Mouse (Mus musculus) heart, adult 2 months (tissue): ENCODE results near the gene Ryr1. TPM values are rescaled to one million over a fixed set of nuclear protein-coding genes. Genes with fewer than 3 reads are reported as not detected.

Experiments
- DNase-seq, 2 experiments: peaks; one replicate each; pipeline ENCODE4 v3.0.0; 2021
- H3K27ac ChIP-seq: fragments of 200-600 bp; 2 replicates; pipeline ENCODE4 v1.8.1; 2022
- H3K27me3 ChIP-seq: fragments of 200-500 bp; 2 replicates; pipeline ENCODE4 v1.6.1; 2012; ENCODE audit warnings: mild to moderate bottlenecking, low read length, inconsistent platforms, mixed read lengths; ENCODE audit not compliant: control insufficient read depth, insufficient read depth
- H3K36me3 ChIP-seq: fragments of 200-500 bp; 2 replicates; pipeline ENCODE4 v1.6.1; 2012; ENCODE audit warnings: low read length, inconsistent platforms; ENCODE audit not compliant: control insufficient read depth, insufficient read depth
- H3K4me1 ChIP-seq: fragments of 200-500 bp; 2 replicates; pipeline ENCODE4 v1.6.1; 2011; ENCODE audit warnings: low read length; ENCODE audit not compliant: control insufficient read depth, insufficient read depth
- H3K4me3 ChIP-seq: fragments of 200-600 bp; 2 replicates; pipeline ENCODE4 v1.8.1; 2022
- H3K79me2 ChIP-seq: fragments of 200-500 bp; replicated peaks from 2 replicates; pipeline ENCODE4 v1.6.1; 2012; ENCODE audit warnings: mild to moderate bottlenecking, inconsistent platforms, low read length, moderate library complexity, mixed read lengths; ENCODE audit not compliant: control insufficient read depth, insufficient read depth
- H3K9ac ChIP-seq: fragments of 200-500 bp; 2 replicates; pipeline ENCODE4 v1.6.1; 2012; ENCODE audit warnings: low read depth, mild to moderate bottlenecking, control low read depth, inconsistent platforms, low read length, mixed read lengths
- CTCF ChIP-seq: fragments of 200-600 bp; IDR thresholded peaks from 2 replicates; pipeline ENCODE4 v1.8.1; 2022; ENCODE audit warnings: antibody characterized with exemption, mild to moderate bottlenecking, moderate library complexity
- EP300 ChIP-seq: fragments of 200-500 bp; IDR thresholded peaks from 2 replicates; pipeline ENCODE4 v1.6.1; 2011; ENCODE audit warnings: low read depth, low read length, control low read depth; ENCODE audit not compliant: insufficient read depth
- POLR2A ChIP-seq: fragments of 200-500 bp; IDR thresholded peaks from 2 replicates; pipeline ENCODE4 v1.6.1; 2011; ENCODE audit warnings: mild to moderate bottlenecking, low read depth, low read length, control low read depth; ENCODE audit not compliant: insufficient read depth
- WGBS: fragments of 180-500 bp; shearing (Covaris S2); methylation state at CpG from one replicate; pipeline ENCODE4 v1.1.7; 2018; 5-methylcytosine and 5-hydroxymethylcytosine counted together
- intact Hi-C: fragments of 180-260 bp; cut with DNase I; formaldehyde crosslinking; loops from one replicate; pipeline ENCODE4 v1.15.1; 2025
- polyA plus RNA-seq: library from polyadenylated mRNA; depleted of rRNA; stranded (reverse); fragments of >200 nt; gene quantifications from 2 replicates; pipeline ENCODE4 v1.2.3, GENCODE M21; 2012
- total RNA-seq, 2 experiments: library from RNA; stranded (reverse); gene quantifications; 2 replicates each; pipeline ENCODE4 v1.2.3; 2021

Ryr1 gene
- total and polyA plus RNA-seq, 3 experiments, result under 0.01 to 0.18 (median 0.08) TPM

- H3K27ac ChIP-seq, result no peak overlapping the region
- 79% methylated on average over 3 of the region's 3 CpGs for WGBS
- H3K4me3 ChIP-seq, result no peak overlapping the region
- no peaks in the 10 kb centered on the region for H3K79me2 ChIP-seq
- H3K9ac ChIP-seq, result no peak overlapping the region
- H3K36me3 ChIP-seq, result no peaks in the 10 kb centered on the region
- intact Hi-C loops, result loop anchor here (10.0 kb wide), 1 partner anchor 477 kb away; no protein-coding TSS in a partner anchor
- TF ChIP-seq POLR2A, result no peak
- no peak for TF ChIP-seq EP300
- TF ChIP-seq CTCF, result peak; percentile 33
- H3K27me3 ChIP-seq, result no peaks in the 10 kb centered on the region; the same call in 1 of the 2 replicates
- no peak for DNase-seq
- no peaks in the 10 kb centered on the region for H3K4me1 ChIP-seq
Measured at GRCm38 (mm10) chr7:29048070-29048469, 76.9 kb downstream of the Ryr1 start.

GRCm38 (mm10) chr7:29046533-29046932 lies 78.4 kb downstream of the Ryr1 start:
- no peak overlapping the region for H3K27ac ChIP-seq
- no peaks in the 10 kb centered on the region for H3K4me1 ChIP-seq
- no peak for TF ChIP-seq CTCF
- TF ChIP-seq EP300, result no peak
- no peak for TF ChIP-seq POLR2A
- H3K27me3 ChIP-seq, result no peaks in the 10 kb centered on the region; the same call in 1 of the 2 replicates
- no peak overlapping the region for H3K9ac ChIP-seq
- H3K4me3 ChIP-seq, result no peak overlapping the region
- no peak for DNase-seq
- H3K36me3 ChIP-seq, result no peaks in the 10 kb centered on the region
- no peaks in the 10 kb centered on the region for H3K79me2 ChIP-seq
- intact Hi-C loops, result loop anchor here (10.0 kb wide), 1 partner anchor 478 kb away; no protein-coding TSS in a partner anchor
- WGBS, result 6% methylated on average over 11 of the region's 12 CpGs

DNA sequence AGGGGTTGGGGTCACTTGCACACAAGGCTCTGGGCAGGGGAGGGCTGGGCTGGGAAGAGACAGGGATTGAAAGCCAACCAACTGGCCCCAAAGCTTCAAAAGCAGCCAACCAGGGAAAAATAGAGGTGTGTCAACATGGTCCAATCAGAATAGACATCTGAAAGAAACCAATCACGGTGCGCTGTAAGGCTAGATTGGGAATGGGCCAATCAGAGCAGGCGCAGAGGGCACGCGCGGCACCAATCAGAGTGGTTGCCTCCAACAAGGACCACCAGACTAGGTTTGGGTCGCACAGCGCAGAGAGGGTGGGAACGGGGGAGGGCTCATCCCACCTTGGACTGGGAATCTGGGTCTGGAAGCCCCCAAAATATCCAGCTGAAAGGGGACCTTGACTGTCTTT lies 80.7 kb downstream of the Ryr1 start:
- intact Hi-C loops, result loop anchor here (10.0 kb wide), 1 partner anchor 480 kb away; no protein-coding TSS in a partner anchor
- 51% methylated on average over 9 of the region's 9 CpGs for WGBS
- TF ChIP-seq CTCF (no peak), POLR2A (no peak), EP300 (no peak)
- no peak overlapping the region for H3K9ac ChIP-seq
- H3K4me3 ChIP-seq, result no peak overlapping the region
- peaks cover 2% of the 10 kb centered on the region; the same call in 1 of the 2 replicates for H3K4me1 ChIP-seq
- no peaks in the 10 kb centered on the region for H3K79me2 ChIP-seq
- no peaks in the 10 kb centered on the region; the same call in 1 of the 2 replicates for H3K27me3 ChIP-seq
- no peak overlapping the region for H3K27ac ChIP-seq
- no peak for DNase-seq
- no peaks in the 10 kb centered on the region for H3K36me3 ChIP-seq

DNA sequence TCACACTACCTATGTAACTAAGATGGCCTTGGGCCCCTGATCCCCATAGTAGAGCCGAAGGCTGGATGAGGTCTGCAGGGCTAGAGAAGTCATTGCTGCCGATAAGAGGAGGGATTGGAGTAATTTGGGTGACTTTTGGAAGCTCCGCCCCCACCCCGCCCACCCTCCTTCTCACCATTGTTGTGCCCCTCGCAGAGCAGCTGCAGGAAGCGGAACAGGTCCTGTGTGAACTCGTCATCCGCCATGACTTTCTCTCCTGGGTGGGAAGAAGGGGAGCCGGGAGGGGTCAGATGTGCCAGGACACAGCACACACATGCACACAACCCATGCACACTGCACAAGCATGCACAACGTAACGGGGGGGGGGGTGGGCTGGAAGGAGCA lies 81.3 kb downstream of the Ryr1 start:
- H3K4me3 ChIP-seq, result peak overlapping the region; percentile 18; the same call in 1 of the 2 replicates
- peak in 1 of 2 experiments; percentile 33 for DNase-seq
- H3K27me3 ChIP-seq, result no peaks in the 10 kb centered on the region; the same call in 1 of the 2 replicates
- H3K27ac ChIP-seq, result no peak overlapping the region; the same call in 1 of the 2 replicates
- WGBS, result 24% methylated on average over 11 of the region's 11 CpGs
- H3K36me3 ChIP-seq, result no peaks in the 10 kb centered on the region
- no peak overlapping the region for H3K9ac ChIP-seq
- intact Hi-C loops, result loop anchor here (10.0 kb wide), 1 partner anchor 481 kb away; no protein-coding TSS in a partner anchor
- TF ChIP-seq CTCF, result no peak
- TF ChIP-seq POLR2A, result no peak
- TF ChIP-seq EP300, result no peak
- peaks cover 2% of the 10 kb centered on the region; the same call in 1 of the 2 replicates for H3K4me1 ChIP-seq
- no peaks in the 10 kb centered on the region for H3K79me2 ChIP-seq

- intact Hi-C loops, result loop anchor here (10.0 kb wide), 1 partner anchor 482 kb away; no protein-coding TSS in a partner anchor
- H3K4me1 ChIP-seq, result peaks cover 2% of the 10 kb centered on the region; the same call in 1 of the 2 replicates
- H3K79me2 ChIP-seq, result no peaks in the 10 kb centered on the region
- H3K9ac ChIP-seq, result no peak overlapping the region
- H3K27ac ChIP-seq, result peak overlapping the region; percentile 18; the same call in 1 of the 2 replicates
- WGBS, result 46% methylated on average over 19 of the region's 19 CpGs
- peak; percentile 72 to 80 for DNase-seq
- H3K36me3 ChIP-seq, result no peaks in the 10 kb centered on the region
- H3K4me3 ChIP-seq, result peak overlapping the region; percentile 18; the same call in 1 of the 2 replicates
- H3K27me3 ChIP-seq, result no peaks in the 10 kb centered on the region; the same call in 1 of the 2 replicates
- TF ChIP-seq POLR2A, result no peak
- TF ChIP-seq CTCF, result no peak
- no peak for TF ChIP-seq EP300
Measured at GRCm38 (mm10) chr7:29043016-29043673, 81.8 kb downstream of the Ryr1 start.

GRCm38 (mm10) chr7:29041194-29041593 lies 83.8 kb downstream of the Ryr1 start:
- WGBS, result 81% methylated on average over 5 of the region's 5 CpGs
- Histone ChIP-seq H3K79me2 (no peaks in the 10 kb centered on the region), H3K4me3 (no peak overlapping the region), H3K36me3 (no peaks in the 10 kb centered on the region), H3K27me3 (no peaks in the 10 kb centered on the region; the same call in 1 of the 2 replicates), H3K27ac (no peak overlapping the region), H3K4me1 (peaks cover 2% of the 10 kb centered on the region; the same call in 1 of the 2 replicates), H3K9ac (no peak overlapping the region)
- intact Hi-C loops, result loop anchor here (10.0 kb wide), 1 partner anchor 484 kb away; no protein-coding TSS in a partner anchor
- TF ChIP-seq POLR2A (no peak), CTCF (peak; percentile 33)
- DNase-seq, result no peak
